Mouse (Mus musculus): ENCODE measurements around the gene Nsf.

DNA sequence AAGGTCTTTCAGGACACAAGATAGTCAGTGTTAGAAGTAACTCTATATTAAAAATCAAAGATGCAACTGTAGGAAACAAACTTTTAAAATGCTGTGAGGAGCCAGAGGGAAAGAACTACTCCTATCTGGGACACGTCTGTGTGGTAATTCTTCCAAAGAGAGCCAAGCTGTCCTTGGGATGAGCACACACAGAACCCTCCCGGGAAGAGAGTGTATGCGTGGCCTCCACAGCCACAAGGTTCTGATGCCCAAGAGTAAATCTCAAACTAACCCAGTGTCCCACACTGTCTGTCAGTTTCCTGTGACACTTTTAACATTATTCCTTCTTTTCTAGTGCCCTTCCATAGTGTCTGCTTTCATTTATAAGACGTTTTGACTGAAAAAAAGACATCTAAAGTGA, 57.8 kb downstream of the Nsf start:
- no peak for TF ChIP-seq CTCF (IDR thresholded peaks at IDR 0.05; ENCODE audit: insufficient read depth, low read depth, low read length)
- no peak for TF ChIP-seq POLR2A (IDR thresholded peaks at IDR 0.05; ENCODE audit: insufficient read depth, low read depth, low read length)

All from olfactory bulb, adult 2 months (tissue).